Mouse (Mus musculus) MEL (cell line): ENCODE data around the gene Cib4. TPM values are rescaled to one million over a fixed set of nuclear protein-coding genes. Genes with fewer than 3 reads are reported as not detected.

Source experiments
- DNase-seq: peaks from one replicate; pipeline ENCODE4 v3.0.0; 2011; ENCODE audit warnings: low read depth, low spot score
- H3K27ac ChIP-seq: 2 replicates; pipeline ENCODE4 v1.5.1; 2012; ENCODE audit warnings: low read depth, mild to moderate bottlenecking, control low read depth, low read length, moderate library complexity; ENCODE audit not compliant: control insufficient read depth
- H3K27me3 ChIP-seq, 2 experiments: fragments of 150-350 bp in 1 of 2; sonication (generic) in 1 of 2; 2 replicates each; pipeline ENCODE4 v1.6.1; 2012; ENCODE audit warnings: low read length in 2 of 2, mild to moderate bottlenecking in 2 of 2, improper control_type of control experiment in 1 of 2, moderate library complexity in 1 of 2; ENCODE audit not compliant: insufficient read depth in 2 of 2, control insufficient read depth in 1 of 2
- H3K36me3 ChIP-seq, 2 experiments: 2 replicates each; pipeline ENCODE4 v1.6.1; 2012 to 2014; ENCODE audit warnings: low read length in 2 of 2, improper control_type of control experiment in 1 of 2, inconsistent platforms in 1 of 2, mild to moderate bottlenecking in 1 of 2; ENCODE audit not compliant: insufficient read depth in 2 of 2, control insufficient read depth in 1 of 2
- H3K4me1 ChIP-seq, 2 experiments: fragments of 150-350 bp in 1 of 2; sonication (generic) in 1 of 2; 2 replicates each; pipeline ENCODE4 v1.6.1; 2012; ENCODE audit warnings: low read length in 2 of 2, improper control_type of control experiment in 1 of 2, mild to moderate bottlenecking in 1 of 2; ENCODE audit not compliant: insufficient read depth in 2 of 2, control insufficient read depth in 1 of 2
- H3K4me3 ChIP-seq, 2 experiments: fragments of 150-350 bp in 1 of 2; sonication (generic) in 1 of 2; 2 replicates each; pipeline ENCODE4 v1.5.1; 2012; ENCODE audit warnings: low read depth in 2 of 2, low read length in 2 of 2, mild to moderate bottlenecking in 2 of 2, moderate library complexity in 2 of 2, control low read depth in 1 of 2, improper control_type of control experiment in 1 of 2; ENCODE audit not compliant: control insufficient read depth in 1 of 2, insufficient read depth in 1 of 2
- H3K79me2 ChIP-seq: 2 replicates; pipeline ENCODE4 v1.6.1; 2012; ENCODE audit warnings: mild to moderate bottlenecking, low read length, moderate library complexity; ENCODE audit not compliant: control insufficient read depth, poor library complexity, insufficient read depth
- H3K9ac ChIP-seq: 2 replicates; pipeline ENCODE4 v1.6.1; 2012; ENCODE audit warnings: low read depth, mild to moderate bottlenecking, control low read depth, low read length, moderate library complexity; ENCODE audit not compliant: control insufficient read depth, poor library complexity, severe bottlenecking
- H3K9me3 ChIP-seq: fragments of 150-350 bp; sonication (generic); replicated peaks from 2 replicates; pipeline ENCODE4 v1.6.1; 2012; ENCODE audit warnings: mild to moderate bottlenecking, low read length, improper control_type of control experiment, moderate library complexity; ENCODE audit not compliant: insufficient read depth
- BHLHE40 ChIP-seq: IDR thresholded peaks from 2 replicates; pipeline ENCODE4 v1.6.1; 2012; ENCODE audit warnings: low read depth, mild to moderate bottlenecking, inconsistent platforms, low read length, improper control_type of control experiment, borderline replicate concordance
- CHD1 ChIP-seq: IDR thresholded peaks from 2 replicates; pipeline ENCODE4 v1.6.1; 2012; ENCODE audit warnings: low read depth, mild to moderate bottlenecking, inconsistent platforms, low read length, improper control_type of control experiment
- CTCF ChIP-seq, 3 experiments: IDR thresholded peaks in 2 of 3; conservative IDR thresholded peaks in 1 of 3; 2 replicates each; pipeline ENCODE4 v1.5.1; 2011 to 2012; ENCODE audit warnings: low read length in 3 of 3, low read depth in 2 of 3, mild to moderate bottlenecking in 2 of 3, improper control_type of control experiment in 1 of 3, inconsistent platforms in 1 of 3, mixed read lengths in 1 of 3, moderate library complexity in 1 of 3; ENCODE audit not compliant: control insufficient read depth in 1 of 3, insufficient read depth in 1 of 3, poor library complexity in 1 of 3, severe bottlenecking in 1 of 3
- ETS1 ChIP-seq: IDR thresholded peaks from 2 replicates; pipeline ENCODE4 v1.6.1; 2012; ENCODE audit warnings: low read depth, mild to moderate bottlenecking, inconsistent platforms, low read length, improper control_type of control experiment, moderate library complexity
- GATA1 ChIP-seq: IDR thresholded peaks from 2 replicates; pipeline ENCODE4 v1.6.1; 2011; ENCODE audit warnings: low read depth, low read length, improper control_type of control experiment
- HCFC1 ChIP-seq: IDR thresholded peaks from 2 replicates; pipeline ENCODE4 v1.6.1; 2012; ENCODE audit warnings: low read depth, mild to moderate bottlenecking, inconsistent platforms, low read length, improper control_type of control experiment, moderate library complexity
- JUND ChIP-seq: IDR thresholded peaks from 2 replicates; pipeline ENCODE4 v1.6.1; 2011; ENCODE audit warnings: low read depth, mild to moderate bottlenecking, improper control_type of control experiment, low read length
- KAT2A ChIP-seq: conservative IDR thresholded peaks from 2 replicates; pipeline ENCODE4 v1.6.1; 2012; ENCODE audit warnings: low read depth, low read length, improper control_type of control experiment, inconsistent platforms
- MAFK ChIP-seq: IDR thresholded peaks from 2 replicates; pipeline ENCODE4 v1.6.1; 2011; ENCODE audit warnings: low read depth, mild to moderate bottlenecking, low read length, improper control_type of control experiment, borderline replicate concordance
- MXI1 ChIP-seq: IDR thresholded peaks from 2 replicates; pipeline ENCODE4 v1.6.1; 2011; ENCODE audit warnings: mild to moderate bottlenecking, low read depth, low read length, improper control_type of control experiment
- MYB ChIP-seq: IDR thresholded peaks from 2 replicates; pipeline ENCODE4 v1.6.1; 2011; ENCODE audit warnings: mild to moderate bottlenecking, low read depth, low read length, improper control_type of control experiment
- MYC ChIP-seq: IDR thresholded peaks from 2 replicates; pipeline ENCODE4 v1.6.1; 2011; ENCODE audit warnings: low read depth, mild to moderate bottlenecking, low read length, improper control_type of control experiment, moderate library complexity
- POLR2A ChIP-seq, 2 experiments: IDR thresholded peaks; 2 replicates each; pipeline ENCODE4 v1.6.1; 2011 to 2012; ENCODE audit warnings: low read length in 2 of 2, mild to moderate bottlenecking in 2 of 2, control low read depth in 1 of 2, improper control_type of control experiment in 1 of 2, low read depth in 1 of 2, moderate library complexity in 1 of 2; ENCODE audit not compliant: control insufficient read depth in 1 of 2, insufficient read depth in 1 of 2, poor library complexity in 1 of 2
- POLR2AphosphoS2 ChIP-seq: IDR thresholded peaks from 2 replicates; pipeline ENCODE4 v1.6.1; 2011; ENCODE audit warnings: low read length, improper control_type of control experiment
- POLR2AphosphoS5 ChIP-seq: IDR thresholded peaks from 2 replicates; pipeline ENCODE4 v1.6.1; 2012; ENCODE audit warnings: low read depth, borderline replicate concordance, mild to moderate bottlenecking, inconsistent platforms, low read length, moderate library complexity, mixed read lengths
- RAD21 ChIP-seq: IDR thresholded peaks from 2 replicates; pipeline ENCODE4 v1.6.1; 2011; ENCODE audit warnings: mild to moderate bottlenecking, low read depth, low read length, improper control_type of control experiment
- RCOR1 ChIP-seq: IDR thresholded peaks from 2 replicates; pipeline ENCODE4 v1.6.1; 2012; ENCODE audit warnings: low read depth, mild to moderate bottlenecking, inconsistent platforms, low read length, improper control_type of control experiment
- SIN3A ChIP-seq: IDR thresholded peaks from 2 replicates; pipeline ENCODE4 v1.6.1; 2012; ENCODE audit warnings: low read length, improper control_type of control experiment, inconsistent platforms
- SMC3 ChIP-seq: IDR thresholded peaks from 2 replicates; pipeline ENCODE4 v1.6.1; 2011; ENCODE audit warnings: low read depth, low read length, improper control_type of control experiment
- TAL1 ChIP-seq: IDR thresholded peaks from 2 replicates; pipeline ENCODE4 v1.6.1; 2012; ENCODE audit warnings: mild to moderate bottlenecking, inconsistent platforms, low read length, moderate library complexity, mixed read lengths
- USF1 ChIP-seq: IDR thresholded peaks from 2 replicates; pipeline ENCODE4 v1.6.1; 2014; ENCODE audit warnings: low read depth, mild to moderate bottlenecking, inconsistent platforms, low read length, improper control_type of control experiment, moderate library complexity
- ZC3H11A ChIP-seq: IDR thresholded peaks from 2 replicates; pipeline ENCODE4 v1.6.1; 2012; ENCODE audit warnings: low read depth, mild to moderate bottlenecking, inconsistent platforms, low read length, improper control_type of control experiment
- ZMIZ1 ChIP-seq: IDR thresholded peaks from 2 replicates; pipeline ENCODE4 v1.6.1; 2012; ENCODE audit warnings: low read depth, mild to moderate bottlenecking, inconsistent platforms, low read length, improper control_type of control experiment, moderate library complexity
- ZNF384 ChIP-seq: IDR thresholded peaks from 2 replicates; pipeline ENCODE4 v1.6.1; 2012; ENCODE audit warnings: low read depth, mild to moderate bottlenecking, inconsistent platforms, low read length, improper control_type of control experiment
- polyA plus RNA-seq, 2 experiments: library from polyadenylated mRNA; stranded (reverse) in 1 of 2; unstranded in 1 of 2; fragments of >175 nt in 1 of 2; fragments of >200 nt in 1 of 2; gene quantifications; 2 replicates each; pipeline versions ENCODE4 v1.2.1 to v1.2.4; 2012; ENCODE audit warnings: low replicate concordance in 2 of 2, low read depth in 1 of 2; ENCODE audit not compliant: insufficient read length in 2 of 2, insufficient read depth in 1 of 2, missing spikeins in 1 of 2
- total RNA-seq: library from RNA; depleted of rRNA; stranded (reverse); fragments of 300-350 nt; gene quantifications from 2 replicates; pipeline ENCODE4 v1.2.3, GENCODE M21; 2012

Cib4 gene
- total and polyA plus RNA-seq, 3 experiments, result not detected

GRCm38 (mm10) chr5:30518547-30518946 lies 27.1 kb downstream of the Cib4 start (continued):
- no peak for TF ChIP-seq JUND
- TF ChIP-seq KAT2A, result no peak
- TF ChIP-seq CHD1, result no peak
- TF ChIP-seq ZNF384, result no peak
- TF ChIP-seq ZC3H11A, result no peak
- TF ChIP-seq POLR2AphosphoS2, result no peak; the same call in 1 of the 2 replicates
- no peak for TF ChIP-seq POLR2AphosphoS5
- TF ChIP-seq ETS1, result peak; percentile 69
- peak; percentile 91 for TF ChIP-seq GATA1
- no peak for TF ChIP-seq USF1
- TF ChIP-seq POLR2A (IDR thresholded peaks at IDR 0.05; ENCODE audit: control insufficient read depth in 1 of 2, insufficient read depth in 1 of 2, low read depth in 1 of 2, low read length in 2 of 2, poor library complexity in 1 of 2), result peak in 1 of 2 experiments; percentile 50; a peak in 1 of 4 replicates
- peak; percentile 53 for TF ChIP-seq RCOR1
- no peak; the same call in 1 of the 2 replicates for TF ChIP-seq ZMIZ1
- no peak for TF ChIP-seq MAFK
- TF ChIP-seq HCFC1, result no peak
- TF ChIP-seq CTCF (IDR thresholded peaks at IDR 0.05 in 2 of 3, conservative IDR thresholded peaks at IDR 0.05 in 1 of 3; ENCODE audit: control insufficient read depth in 1 of 3, insufficient read depth in 1 of 3, low read depth in 2 of 3, low read length in 3 of 3, poor library complexity in 1 of 3, severe bottlenecking in 1 of 3), result no peak
- peak; percentile 23; the same call in 1 of the 2 replicates for TF ChIP-seq MXI1
- 0 out of 2 replicates have a peak, but pooled peaks have one; percentile 10 for TF ChIP-seq BHLHE40
- TF ChIP-seq RAD21, result no peak
- TF ChIP-seq SIN3A, result no peak; the same call in none of the 2 replicates
- TF ChIP-seq MYB, result peak; percentile 79
- peak; percentile 97 for TF ChIP-seq TAL1
- TF ChIP-seq MYC, result no peak; the same call in 1 of the 2 replicates
- TF ChIP-seq SMC3, result no peak
- TF ChIP-seq, all 39 proteins: peak for 12

- no peaks in the 10 kb centered on the region for H3K9me3 ChIP-seq
- peaks cover 20 to 39% of the 10 kb centered on the region in 2 experiments for H3K4me1 ChIP-seq
- peak overlapping the region; percentile 71 for H3K27ac ChIP-seq
- DNase-seq, result no peak
- no peak for TF ChIP-seq CTCF (IDR thresholded peaks at IDR 0.05 in 2 of 3, conservative IDR thresholded peaks at IDR 0.05 in 1 of 3; ENCODE audit: control insufficient read depth in 1 of 3, insufficient read depth in 1 of 3, low read depth in 2 of 3, low read length in 3 of 3, poor library complexity in 1 of 3, severe bottlenecking in 1 of 3)
- 0 out of 2 replicates have a peak, but pooled peaks have one; percentile 10 for TF ChIP-seq ZC3H11A
- H3K9ac ChIP-seq, result peak overlapping the region; percentile 32
- no peaks in the 10 kb centered on the region; a peak in 1 of 4 replicates for H3K27me3 ChIP-seq
- H3K4me3 ChIP-seq, result peak overlapping the region in 1 of 2 experiments; percentile 19; a peak in 1 of 4 replicates
- no peaks in the 10 kb centered on the region for H3K79me2 ChIP-seq
- H3K36me3 ChIP-seq, result peaks cover 0 to 32% of the 10 kb centered on the region in 2 experiments; a peak in 2 of 4 replicates
Observed at GRCm38 (mm10) chr5:30518108-30518507, 27.5 kb downstream of the Cib4 start.
